Mouse (Mus musculus) CD4-positive naive resting alpha-beta T cell, adult 76 days (primary cell): ENCODE data around the gene Dus3l. TPM values are rescaled to one million over a fixed set of nuclear protein-coding genes. Genes with fewer than 3 reads are reported as not detected.

ENCODE experiments used
- total RNA-seq: library from RNA; stranded (reverse); gene quantifications from one replicate; pipeline ENCODE4 v1.2.4, GENCODE M21; 2023

Gene Dus3l
- 54.3 TPM for total RNA-seq

DNA sequence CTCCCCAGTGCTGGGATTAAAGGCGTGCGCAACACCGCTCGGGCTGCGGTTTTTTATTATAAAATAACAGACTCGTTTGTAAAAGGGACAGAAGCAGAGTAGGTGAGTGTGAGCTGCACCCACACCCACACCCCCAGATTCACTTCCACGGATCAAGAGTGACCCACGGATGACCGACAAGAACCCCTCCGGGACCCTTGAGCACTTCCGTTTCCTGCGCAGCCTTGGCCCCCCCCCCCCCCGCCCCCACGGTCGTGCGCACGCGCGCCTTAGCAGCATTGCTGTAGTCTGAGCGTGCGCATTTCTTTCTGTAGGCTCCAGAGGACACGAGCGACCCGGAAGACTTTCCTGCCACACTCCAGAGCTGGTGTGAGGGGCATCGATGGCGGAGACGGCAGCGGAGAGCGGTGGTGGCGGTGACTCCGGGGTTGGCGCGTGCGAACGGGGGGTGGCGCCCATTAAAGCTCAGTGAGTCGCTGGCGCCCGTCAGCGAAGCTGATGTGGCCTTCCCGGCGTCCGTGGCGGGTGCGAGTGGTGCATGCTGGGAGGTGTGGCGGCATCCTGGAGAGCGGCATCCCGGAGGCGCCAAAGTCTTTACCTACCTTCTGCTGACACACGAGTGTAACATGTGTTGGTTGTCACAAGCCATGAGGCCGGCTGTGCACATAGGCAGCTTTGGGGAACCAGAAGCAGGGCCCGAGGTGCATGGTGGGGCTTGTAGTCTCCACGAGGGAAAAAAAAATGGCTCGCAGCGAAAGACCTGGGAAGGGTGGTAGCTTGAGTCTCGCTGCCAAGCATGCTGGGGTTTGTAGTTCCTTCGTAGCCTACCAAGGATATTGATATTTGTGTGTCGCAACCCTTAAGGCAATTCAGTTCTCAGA lies at the start of gene Dus3l:
TSS of gene Dus3l (plus strand) at position 284 of the 881 bp plus-strand sequence.

DNA sequence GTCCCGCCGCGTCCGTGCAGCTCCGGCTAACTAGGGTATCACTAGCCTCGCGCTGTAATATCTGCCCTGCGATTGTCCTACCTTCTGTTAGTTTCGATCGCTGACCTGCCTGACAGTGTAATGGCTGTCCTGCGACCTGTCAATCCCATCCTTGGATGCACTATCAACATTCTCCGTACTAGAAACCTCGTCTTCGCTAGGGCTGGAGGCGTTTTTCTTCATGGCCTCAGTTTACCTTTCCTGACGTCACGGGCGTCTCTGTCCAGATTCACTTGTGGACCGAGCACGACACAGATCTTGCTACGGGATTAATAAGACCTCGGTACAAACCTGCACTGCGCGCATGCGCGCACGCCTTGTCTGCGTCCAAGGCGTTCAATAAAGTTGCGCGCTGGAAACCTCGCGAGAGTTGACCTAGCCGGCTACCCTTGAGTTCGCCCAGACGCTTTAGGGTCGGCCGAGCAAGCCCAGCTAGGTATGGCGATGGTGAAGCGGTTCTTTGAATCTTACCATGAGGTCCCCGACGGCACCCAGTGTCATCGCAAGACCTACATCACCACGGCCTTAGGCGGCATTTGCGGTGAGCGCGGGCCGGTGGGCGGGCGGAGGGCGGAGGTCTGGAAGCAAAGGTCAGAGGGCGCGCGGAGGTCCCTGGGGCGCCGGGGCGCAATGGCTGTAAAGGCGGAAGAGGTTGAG lies 47.0 kb upstream of the Dus3l start, which contains the start of the genes Ndufa11 and Vmac:
TSS of gene Ndufa11 (plus strand) at position 405 of the 696 bp plus-strand sequence.
TSS of gene Vmac (minus strand) at position 660 of the 696 bp plus-strand sequence.

DNA sequence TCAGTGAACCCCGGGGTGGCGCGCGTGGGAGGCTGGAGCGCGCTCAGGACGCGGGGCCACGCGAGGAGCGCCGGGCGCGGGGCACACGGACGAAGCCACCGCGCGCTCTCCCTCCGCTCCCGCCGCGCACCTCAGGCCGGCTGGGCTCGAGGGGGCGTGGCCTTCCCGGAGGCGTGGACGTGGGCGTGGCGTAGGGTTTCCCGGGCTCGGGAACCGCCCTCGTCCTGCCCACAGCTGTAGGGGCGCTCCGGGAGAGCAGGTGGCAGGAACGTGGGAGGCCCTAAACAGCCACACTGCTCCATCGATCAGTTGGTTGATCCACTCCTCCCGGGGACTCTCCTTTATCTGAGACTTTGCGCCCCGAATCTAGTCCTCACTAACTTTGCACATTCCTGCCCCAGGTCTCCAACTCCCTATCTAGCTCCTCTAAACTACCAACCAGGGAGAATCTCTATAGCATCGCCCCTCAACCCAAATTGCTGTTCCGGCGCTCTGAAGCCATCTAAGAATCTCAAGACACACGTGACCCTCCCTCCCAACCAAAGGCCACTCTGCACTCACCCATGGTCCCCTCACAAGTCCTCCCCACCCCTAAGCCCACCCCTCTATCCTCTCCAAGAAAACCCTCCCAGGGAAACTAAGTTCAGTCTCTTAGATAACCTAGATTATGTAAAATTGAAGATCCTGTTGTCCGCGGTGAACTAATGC lies 7.0 kb upstream of the Dus3l start, which contains the start of gene Nrtn:
TSS of gene Nrtn (minus strand) at position 115 of the 708 bp plus-strand sequence.

GRCm38 (mm10) chr17:56769950-56770349 lies 5.4 kb downstream of the Dus3l start, which contains the start of gene Prr22:
Prr22 (plus strand) TSS chr17:56770250.

Other genes with a start within 250 kb of the Dus3l start
- 9.5 TPM for gene Gm20219, start 210.4 kb upstream of the Dus3l start, total RNA-seq
- 498 TPM for gene Safb2, start 180.2 kb upstream of the Dus3l start, total RNA-seq
- 329 TPM for gene Safb, start 179.9 kb upstream of the Dus3l start, total RNA-seq
- 88.1 TPM for gene 2410015M20Rik, start 155.0 kb upstream of the Dus3l start, total RNA-seq
- gene Rpl36, start 151.3 kb upstream of the Dus3l start, total RNA-seq, result 1,881 TPM
- 53.2 TPM for gene Lonp1, start 137.9 kb upstream of the Dus3l start, total RNA-seq
- gene Catsperd, start 136.6 kb upstream of the Dus3l start, total RNA-seq, result 0.64 TPM
- gene Ranbp3, start 91.5 kb upstream of the Dus3l start, total RNA-seq, result 105 TPM
- 40.0 TPM for gene Ndufa11, start 47.0 kb upstream of the Dus3l start, total RNA-seq
- 9.0 TPM for gene Vmac, start 46.7 kb upstream of the Dus3l start, total RNA-seq
- gene Nrtn, start 7.2 kb upstream of the Dus3l start, total RNA-seq, result not detected
- gene Prr22, start 5.5 kb downstream of the Dus3l start, total RNA-seq, result 0.70 TPM
- gene Rfx2, start 66.3 kb downstream of the Dus3l start, total RNA-seq, result 11.5 TPM
- not detected for gene Acsbg2, start 109.7 kb downstream of the Dus3l start, total RNA-seq
- gene 1700061G19Rik, start 110.7 kb downstream of the Dus3l start, total RNA-seq, result 0.47 TPM
- gene Mllt1, start 170.7 kb downstream of the Dus3l start, total RNA-seq, result 32.9 TPM
- gene Acer1, start 217.4 kb downstream of the Dus3l start, total RNA-seq, result not detected
- 19.8 TPM for gene Clpp, start 225.5 kb downstream of the Dus3l start, total RNA-seq
- gene Alkbh7, start 232.6 kb downstream of the Dus3l start, total RNA-seq, result 9.5 TPM
- not detected for gene Pspn, start 235.3 kb downstream of the Dus3l start, total RNA-seq
- 64.2 TPM for gene Gtf2f1, start 246.5 kb downstream of the Dus3l start, total RNA-seq
- gene Gm17949, start 246.7 kb downstream of the Dus3l start, total RNA-seq, result not detected